ENCODE assay signal across 21 mouse cellular contexts in the genomic region with DNA sequence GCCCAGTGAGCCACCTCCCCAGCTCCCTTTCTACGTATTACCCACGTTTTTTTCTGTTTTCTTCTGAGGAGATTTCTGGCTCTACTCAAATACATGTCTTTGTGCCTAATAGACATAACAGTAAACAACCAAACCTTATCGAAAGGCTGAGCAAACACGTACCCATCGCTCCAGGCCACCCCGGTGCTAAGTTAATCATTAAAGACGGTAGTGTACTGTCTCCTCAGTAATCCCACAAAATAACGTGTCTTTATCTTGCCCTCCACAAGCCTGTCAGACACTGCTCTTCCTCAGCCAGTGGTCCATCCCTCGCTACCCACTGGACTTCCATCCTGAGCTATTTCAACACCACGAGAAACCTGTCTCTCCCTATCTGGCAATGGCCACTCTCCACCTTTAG. TPM values are rescaled to one million over a fixed set of nuclear protein-coding genes. Genes with fewer than 3 reads are reported as not detected.
DNase-seq lines count a peak whose midpoint lies in the region; ATAC-seq lines count a peak whose summit lies in the region.
"Had no signal": no experiment of that assay in that cellular context is flagged by ENCODE, and none has a peak within 500 bp of the region (broad histone marks: within the 10 kb centered on the region; RNA-seq: fewer than 3 reads in every experiment).

No protein-coding gene starts in this region.

- 71% methylated on average over 10 of the region's 10 CpGs for WGBS in kidney, embryonic 16.5 days
- 54% methylated on average over 10 of the region's 10 CpGs for WGBS in intestine, embryonic 15.5 days
- WGBS in liver, embryonic 11.5 days = 69% methylated on average over 10 of the region's 10 CpGs
- WGBS in macrophage (ENCODE audit: missing documents) = 93% methylated on average over 10 of the region's 10 CpGs

- no peak overlapping the region for H3K4me3 ChIP-seq in kidney, embryonic 16.5 days (ENCODE audit: low read length)
- H3K4me3 ChIP-seq in intestine, embryonic 15.5 days (replicated peaks) = no peak overlapping the region
- no peak overlapping the region for H3K4me3 ChIP-seq in liver, embryonic 11.5 days (ENCODE audit: low read depth, low read length)
- H3K4me3 ChIP-seq in macrophage (ENCODE audit: inconsistent target) = no peak overlapping the region
- H3K4me3 ChIP-seq: heart, adult 2 months; midbrain, embryonic 12.5 days; neural tube, embryonic 13.5 days had no signal

- H3K9ac ChIP-seq in kidney, embryonic 16.5 days (replicated peaks; ENCODE audit: low read length) = no peak overlapping the region
- no peak overlapping the region for H3K9ac ChIP-seq in intestine, embryonic 15.5 days
- H3K9ac ChIP-seq in liver, embryonic 11.5 days (ENCODE audit: low read depth, low read length) = no peak overlapping the region
- H3K9ac ChIP-seq: midbrain, embryonic 12.5 days; neural tube, embryonic 13.5 days had no signal

- no peak overlapping the region for H3K4me2 ChIP-seq in kidney, embryonic 16.5 days (replicated peaks; ENCODE audit: low read depth, low read length)
- H3K4me2 ChIP-seq in intestine, embryonic 15.5 days (replicated peaks) = peak overlapping the region; percentile 22
- H3K4me2 ChIP-seq in liver, embryonic 11.5 days = peak overlapping the region; percentile 16
- H3K4me2 ChIP-seq: midbrain, embryonic 12.5 days; neural tube, embryonic 13.5 days had no signal

- H3K36me3 ChIP-seq in kidney, embryonic 16.5 days (ENCODE audit: insufficient read depth, low read length) = no peaks in the 10 kb centered on the region
- H3K36me3 ChIP-seq in intestine, embryonic 15.5 days = no peaks in the 10 kb centered on the region
- H3K36me3 ChIP-seq in liver, embryonic 11.5 days (ENCODE audit: control insufficient read depth, insufficient read depth, low read length) = no peaks in the 10 kb centered on the region; the same call in 1 of the 2 replicates
- H3K36me3 ChIP-seq in macrophage (ENCODE audit: inconsistent target) = no peaks in the 10 kb centered on the region
- H3K36me3 ChIP-seq: midbrain, embryonic 12.5 days; neural tube, embryonic 13.5 days had no signal

- H3K79me2 ChIP-seq in macrophage (ENCODE audit: inconsistent target) = peaks cover 78% of the 10 kb centered on the region; the same call in 1 of the 2 replicates

- no peak overlapping the region for H3K27ac ChIP-seq in kidney, embryonic 16.5 days (ENCODE audit: low read length)
- H3K27ac ChIP-seq in intestine, embryonic 15.5 days = peak overlapping the region; percentile 61
- H3K27ac ChIP-seq in liver, embryonic 11.5 days (ENCODE audit: low read depth, low read length) = no peak overlapping the region
- H3K27ac ChIP-seq in macrophage = peak overlapping the region; percentile 72; the same call in 1 of the 2 replicates
- H3K27ac ChIP-seq: heart, adult 2 months; hindbrain, postnatal 0 days; midbrain, embryonic 12.5 days; neural tube, embryonic 13.5 days had no signal

- DNase-seq in kidney, adult 9 months = peak; percentile 72
- no peak for DNase-seq in liver, embryonic 11.5 days (ENCODE audit: low spot score)
- no peak for DNase-seq in thymus, adult 18-20 months
- DNase-seq in T-cell, adult 2 months (ENCODE audit: low spot score) = no peak
- DNase-seq in right cerebral cortex, adult 2 months (ENCODE audit: low spot score in 2 of 2) = no peak
- DNase-seq: adrenal gland, adult 2 months; B cell, adult 2 months; cerebellum, adult 9-11 months; gastrocnemius, postnatal 25 days; heart, adult 2 months; heart, postnatal 4 days; layer of hippocampus, postnatal 36 days; right cerebral cortex, postnatal 14 days had no signal

- peaks cover 51% of the 10 kb centered on the region for H3K4me1 ChIP-seq in kidney, embryonic 16.5 days (ENCODE audit: insufficient read depth, low read length)
- peaks cover 29% of the 10 kb centered on the region for H3K4me1 ChIP-seq in intestine, embryonic 15.5 days (replicated peaks)
- H3K4me1 ChIP-seq in liver, embryonic 11.5 days (replicated peaks; ENCODE audit: control insufficient read depth, insufficient read depth, low read length) = peaks cover 16% of the 10 kb centered on the region
- H3K4me1 ChIP-seq: midbrain, embryonic 12.5 days; neural tube, embryonic 13.5 days had no signal

- H3K9me3 ChIP-seq in kidney, embryonic 16.5 days (ENCODE audit: low read length) = no peaks in the 10 kb centered on the region
- H3K9me3 ChIP-seq in intestine, embryonic 15.5 days = no peaks in the 10 kb centered on the region
- H3K9me3 ChIP-seq in liver, embryonic 11.5 days (ENCODE audit: control insufficient read depth, low read length) = no peaks in the 10 kb centered on the region
- H3K9me3 ChIP-seq: midbrain, embryonic 12.5 days; neural tube, embryonic 13.5 days had no signal

- ATAC-seq in kidney, embryonic 16.5 days (ENCODE audit: low FRiP score, low TSS enrichment) = no peak
- ATAC-seq in intestine, embryonic 15.5 days = peak; percentile 46
- ATAC-seq in liver, embryonic 11.5 days (replicated peaks; ENCODE audit: low FRiP score) = 0 out of 2 replicates have a peak, but pooled peaks have one; percentile 18
- ATAC-seq: forebrain, embryonic 14.5 days; hindbrain, postnatal 0 days; lung, postnatal 0 days had no signal

- H3K27me3 ChIP-seq in kidney, embryonic 16.5 days (ENCODE audit: insufficient read depth, low read length) = no peaks in the 10 kb centered on the region
- no peaks in the 10 kb centered on the region for H3K27me3 ChIP-seq in intestine, embryonic 15.5 days (replicated peaks)
- no peaks in the 10 kb centered on the region for H3K27me3 ChIP-seq in liver, embryonic 11.5 days (replicated peaks; ENCODE audit: control insufficient read depth, insufficient read depth, low read length)
- H3K27me3 ChIP-seq: midbrain, embryonic 12.5 days; neural tube, embryonic 13.5 days had no signal

RNA-seq across cellular contexts. Expression of a gene that starts 21.2 kb away (rescaled TPM):
- 60.2 and 63.7 TPM in 2 replicates for polyA plus RNA-seq in kidney, embryonic 16.5 days (2015; fragmentation: Nextera tagmentation; extraction: Ambion mirVana)
- 41.7 and 48.8 TPM in 2 replicates for polyA plus RNA-seq in intestine, embryonic 15.5 days (2015; fragmentation: Nextera tagmentation; extraction: Ambion mirVana)
- 42.3 and 46.7 TPM in 2 replicates for polyA plus RNA-seq in liver, embryonic 11.5 days (2014; fragmentation: Nextera tagmentation; extraction: Ambion mirVana)
- 100 to 1,000 TPM in 2 of 26 experiments, 10 to 100 TPM in 24; 16.9 to 118 (median 43.0) TPM for total RNA-seq in macrophage (2018; cell fraction: chromatin; rRNA removed)
- total RNA-seq in macrophage (2018; cell fraction: cytosol; rRNA removed) = 10 to 100 TPM; 18.0 to 46.5 (median 34.2) TPM
- 10 to 100 TPM; 15.1 to 86.6 (median 33.4) TPM for total RNA-seq in macrophage (2018; cell fraction: nucleus; rRNA removed)
- polyA plus RNA-seq in macrophage (2018) = 29.2 to 46.0 TPM (median 33.9 TPM) in 3 replicates

RNA-seq across cellular contexts. Expression of a gene that starts 35.8 kb away (rescaled TPM):
- 15.7 and 15.8 TPM in 2 replicates for polyA plus RNA-seq in kidney, embryonic 16.5 days (2015; fragmentation: Nextera tagmentation; extraction: Ambion mirVana)
- 51.0 and 56.3 TPM in 2 replicates for polyA plus RNA-seq in intestine, embryonic 15.5 days (2015; fragmentation: Nextera tagmentation; extraction: Ambion mirVana)
- 8.3 and 10.0 TPM in 2 replicates for polyA plus RNA-seq in liver, embryonic 11.5 days (2014; fragmentation: Nextera tagmentation; extraction: Ambion mirVana)
- total RNA-seq in macrophage (2018; cell fraction: chromatin; rRNA removed) = 10 to 100 TPM; 15.0 to 82.0 (median 43.4) TPM
- 100 to 1,000 TPM in 1 of 26 experiments, 10 to 100 TPM in 25; 33.4 to 102 (median 60.1) TPM for total RNA-seq in macrophage (2018; cell fraction: cytosol; rRNA removed)
- total RNA-seq in macrophage (2018; cell fraction: nucleus; rRNA removed) = 10 to 100 TPM; 31.1 to 77.3 (median 52.1) TPM
- 39.3 to 48.7 TPM (median 48.3 TPM) in 3 replicates for polyA plus RNA-seq in macrophage (2018)

RNA-seq across cellular contexts. Expression of a gene that starts 44.9 kb away (rescaled TPM):
- 202 and 227 TPM in 2 replicates for polyA plus RNA-seq in kidney, embryonic 16.5 days (2015; fragmentation: Nextera tagmentation; extraction: Ambion mirVana)
- polyA plus RNA-seq in intestine, embryonic 15.5 days (2015; fragmentation: Nextera tagmentation; extraction: Ambion mirVana) = 270 and 308 TPM in 2 replicates
- 309 and 329 TPM in 2 replicates for polyA plus RNA-seq in liver, embryonic 11.5 days (2014; fragmentation: Nextera tagmentation; extraction: Ambion mirVana)
- total RNA-seq in macrophage (2018; cell fraction: chromatin; rRNA removed) = 100 to 1,000 TPM in 6 of 26 experiments, 10 to 100 TPM in 20; 17.6 to 207 (median 72.8) TPM
- total RNA-seq in macrophage (2018; cell fraction: cytosol; rRNA removed) = 100 to 1,000 TPM; 115 to 228 (median 161) TPM
- total RNA-seq in macrophage (2018; cell fraction: nucleus; rRNA removed) = 100 to 1,000 TPM in 4 of 26 experiments, 10 to 100 TPM in 22; 30.9 to 136 (median 67.5) TPM
- polyA plus RNA-seq in macrophage (2018) = 40.3 to 199 TPM (median 94.6 TPM) in 3 replicates

RNA-seq across cellular contexts. Expression of a gene that starts 49.6 kb away (rescaled TPM):
- polyA plus RNA-seq in kidney, embryonic 16.5 days (2015; fragmentation: Nextera tagmentation; extraction: Ambion mirVana) = 152 and 156 TPM in 2 replicates
- polyA plus RNA-seq in intestine, embryonic 15.5 days (2015; fragmentation: Nextera tagmentation; extraction: Ambion mirVana) = 110 and 112 TPM in 2 replicates
- polyA plus RNA-seq in liver, embryonic 11.5 days (2014; fragmentation: Nextera tagmentation; extraction: Ambion mirVana) = 56.6 and 57.6 TPM in 2 replicates
- 100 to 1,000 TPM in 17 of 26 experiments, 10 to 100 TPM in 7, 1 to 10 TPM in 2; 6.7 to 532 (median 155) TPM for total RNA-seq in macrophage (2018; cell fraction: chromatin; rRNA removed)
- 100 to 1,000 TPM in 14 of 26 experiments, 10 to 100 TPM in 10, 1 to 10 TPM in 2; 9.2 to 351 (median 147) TPM for total RNA-seq in macrophage (2018; cell fraction: cytosol; rRNA removed)
- total RNA-seq in macrophage (2018; cell fraction: nucleus; rRNA removed) = 100 to 1,000 TPM in 18 of 26 experiments, 10 to 100 TPM in 8; 13.6 to 816 (median 329) TPM
- polyA plus RNA-seq in macrophage (2018) = 19.5 to 30.7 TPM (median 25.0 TPM) in 3 replicates

Comparison
In these comparisons a context has a peak if more than half of its experiments do, and no peak if none do; other contexts are left out.
1. H3K27ac ChIP-seq: peak in intestine, embryonic 15.5 days (single experiment) and macrophage (single experiment); none in kidney, embryonic 16.5 days (single experiment) and liver, embryonic 11.5 days (single experiment).